Mouse (Mus musculus) midbrain, embryonic 11.5 days (tissue): ENCODE data around the gene Ikzf3. TPM values are rescaled to one million over a fixed set of nuclear protein-coding genes. Genes with fewer than 3 reads are reported as not detected.
A peak's percentile ranks its signal among the peaks of the same experiment; 100 is the strongest.

ENCODE experiments used
- ATAC-seq: fragments of 200-750 bp; cut with Nextera tagmentation; 2 replicates; pipeline ENCODE4 v1.8.0; 2017; ENCODE audit warnings: moderate TSS enrichment, moderate library complexity; ENCODE audit not compliant: low FRiP score
- DNase-seq: peaks from one replicate; pipeline ENCODE4 v3.0.0; 2015; ENCODE audit warnings: low spot score; ENCODE audit errors: missing footprints
- H3K27ac ChIP-seq: fragments of 300-500 bp; sonication (generic); 2 replicates; pipeline ENCODE4 v1.5.1; 2014; ENCODE audit warnings: low read depth, low read length
- H3K27me3 ChIP-seq: fragments of 300-500 bp; sonication (generic); 2 replicates; pipeline ENCODE4 v1.6.1; 2014; ENCODE audit warnings: mild to moderate bottlenecking, low read length, moderate library complexity, mixed read lengths; ENCODE audit not compliant: control insufficient read depth, insufficient read depth
- H3K36me3 ChIP-seq: fragments of 300-500 bp; sonication (generic); 2 replicates; pipeline ENCODE4 v1.6.1; 2014; ENCODE audit warnings: mild to moderate bottlenecking, low read length, moderate library complexity, mixed read lengths; ENCODE audit not compliant: control insufficient read depth, insufficient read depth
- H3K4me1 ChIP-seq: fragments of 300-500 bp; sonication (generic); 2 replicates; pipeline ENCODE4 v1.6.1; 2014; ENCODE audit warnings: low read length; ENCODE audit not compliant: control insufficient read depth, insufficient read depth
- H3K4me2 ChIP-seq: fragments of 300-500 bp; sonication (generic); 2 replicates; pipeline ENCODE4 v1.6.1; 2014; ENCODE audit warnings: mild to moderate bottlenecking, moderate library complexity
- H3K4me3 ChIP-seq: fragments of 300-500 bp; sonication (generic); 2 replicates; pipeline ENCODE4 v1.5.1; 2014; ENCODE audit warnings: low read depth, low read length
- H3K9ac ChIP-seq: fragments of 300-500 bp; sonication (generic); 2 replicates; pipeline ENCODE4 v1.6.1; 2014; ENCODE audit warnings: low read length
- H3K9me3 ChIP-seq: fragments of 300-500 bp; sonication (generic); 2 replicates; pipeline ENCODE4 v1.6.1; 2016; ENCODE audit warnings: low read length; ENCODE audit not compliant: control insufficient read depth
- WGBS: fragments of 180-500 bp; shearing (Covaris S2); extraction: QIAGEN DNeasy Blood & Tissue Kit; methylation state at CpG from one replicate; pipeline ENCODE4 v1.1.7; 2014; 5-methylcytosine and 5-hydroxymethylcytosine counted together
- polyA plus RNA-seq: library from polyadenylated mRNA; unstranded; fragments of >200 nt; fragmentation: Nextera tagmentation; extraction: Ambion mirVana; gene quantifications from 2 replicates; pipeline ENCODE4 v1.2.1, GENCODE M21; 2014

The Ikzf3 gene
- polyA plus RNA-seq, 1 experiment from 2014 or later = 0.18 TPM

DNA sequence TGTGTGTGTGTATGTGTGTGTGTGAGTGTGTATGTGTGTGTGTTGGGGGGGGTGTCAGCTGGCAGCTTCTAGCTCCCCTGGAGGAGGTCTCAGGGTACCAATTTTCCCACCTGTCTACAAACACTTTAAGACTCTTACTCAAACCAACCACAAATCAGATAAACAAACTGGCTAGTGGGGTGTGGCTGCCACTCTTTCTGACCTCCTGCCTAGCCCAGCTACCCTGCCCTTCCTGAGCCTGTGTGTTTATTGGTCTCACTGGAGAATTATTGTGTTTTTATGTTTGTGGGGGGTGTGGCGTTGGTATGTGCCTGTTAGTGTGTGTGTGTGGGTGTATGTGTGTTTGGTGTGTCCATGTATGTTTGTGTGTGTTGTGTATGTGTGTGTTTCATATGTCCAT, 128.8 kb downstream of the Ikzf3 start:
- no peak overlapping the region for H3K9ac ChIP-seq
- no peaks in the 10 kb centered on the region for H3K36me3 ChIP-seq
- H3K4me3 ChIP-seq = no peak overlapping the region
- no peak for ATAC-seq
- peaks cover 11% of the 10 kb centered on the region for H3K4me1 ChIP-seq
- no peak overlapping the region for H3K27ac ChIP-seq
- DNase-seq = peak; percentile 28
- no peaks in the 10 kb centered on the region for H3K9me3 ChIP-seq
- H3K4me2 ChIP-seq = no peak overlapping the region
- no peaks in the 10 kb centered on the region for H3K27me3 ChIP-seq
- WGBS = 89% methylated on average over 1 of the region's 1 CpGs

Other genes starting within 250 kb of the Ikzf3 start
- 0.15 and 0.17 TPM in 2 replicates for gene Neurod2, start 216.4 kb downstream of the Ikzf3 start, polyA plus RNA-seq
- gene Ppp1r1b, start 197.6 kb downstream of the Ikzf3 start, polyA plus RNA-seq = 0.78 and 0.91 TPM in 2 replicates
- gene Stard3, start 187.7 kb downstream of the Ikzf3 start, polyA plus RNA-seq = 39.7 and 41.5 TPM in 2 replicates
- not detected in 2 replicates for gene Tcap, start 162.2 kb downstream of the Ikzf3 start, polyA plus RNA-seq
- not detected in 2 replicates for gene Pnmt, start 159.6 kb downstream of the Ikzf3 start, polyA plus RNA-seq
- gene Pgap3, start 145.5 kb downstream of the Ikzf3 start, polyA plus RNA-seq = 5.6 and 5.7 TPM in 2 replicates
- 14.8 TPM in 2 replicates for gene Erbb2, start 133.6 kb downstream of the Ikzf3 start, polyA plus RNA-seq
- 145 and 158 TPM in 2 replicates for gene Mien1, start 107.0 kb downstream of the Ikzf3 start, polyA plus RNA-seq
- 0.60 and 1.0 TPM in 2 replicates for gene Grb7, start 99.6 kb downstream of the Ikzf3 start, polyA plus RNA-seq
- gene Zpbp2, start 5.1 kb upstream of the Ikzf3 start, polyA plus RNA-seq = 0.23 and 0.26 TPM in 2 replicates
- gene Ormdl3, start 41.3 kb upstream of the Ikzf3 start, polyA plus RNA-seq = 9.7 and 12.0 TPM in 2 replicates
- not detected in 2 replicates for gene Lrrc3c, start 52.3 kb upstream of the Ikzf3 start, polyA plus RNA-seq
- 1.3 and 1.4 TPM in 2 replicates for gene Gm12355, start 79.6 kb upstream of the Ikzf3 start, polyA plus RNA-seq
- gene Gsdma3, start 80.3 kb upstream of the Ikzf3 start, polyA plus RNA-seq = not detected in 2 replicates
- not detected in 2 replicates for gene Gsdma2, start 100.7 kb upstream of the Ikzf3 start, polyA plus RNA-seq
- not detected in 2 replicates for gene Gsdma, start 118.3 kb upstream of the Ikzf3 start, polyA plus RNA-seq
- 142 and 155 TPM in 2 replicates for gene Psmd3, start 136.5 kb upstream of the Ikzf3 start, polyA plus RNA-seq
- not detected in 2 replicates for gene Csf3, start 155.2 kb upstream of the Ikzf3 start, polyA plus RNA-seq
- gene Med24, start 183.4 kb upstream of the Ikzf3 start, polyA plus RNA-seq = 66.1 and 67.1 TPM in 2 replicates
- gene Thra, start 194.6 kb upstream of the Ikzf3 start, polyA plus RNA-seq = 21.9 and 23.7 TPM in 2 replicates
- 0.93 and 1.2 TPM in 2 replicates for gene Nr1d1, start 229.3 kb upstream of the Ikzf3 start, polyA plus RNA-seq
- gene Msl1, start 249.5 kb upstream of the Ikzf3 start, polyA plus RNA-seq = 24.0 and 25.1 TPM in 2 replicates